Mouse (Mus musculus): ENCODE data around the gene Cd3d. TPM values are rescaled to one million over a fixed set of nuclear protein-coding genes. Genes with fewer than 3 reads are reported as not detected.
"Not testable (repeated sequence)": the region's sequence is repeated elsewhere in the genome, so short reads cannot be mapped to it uniquely, and the experiment has no call there.

Cd3d gene
- polyA plus RNA-seq, 1 experiment from 2014 or later = not detected

DNA sequence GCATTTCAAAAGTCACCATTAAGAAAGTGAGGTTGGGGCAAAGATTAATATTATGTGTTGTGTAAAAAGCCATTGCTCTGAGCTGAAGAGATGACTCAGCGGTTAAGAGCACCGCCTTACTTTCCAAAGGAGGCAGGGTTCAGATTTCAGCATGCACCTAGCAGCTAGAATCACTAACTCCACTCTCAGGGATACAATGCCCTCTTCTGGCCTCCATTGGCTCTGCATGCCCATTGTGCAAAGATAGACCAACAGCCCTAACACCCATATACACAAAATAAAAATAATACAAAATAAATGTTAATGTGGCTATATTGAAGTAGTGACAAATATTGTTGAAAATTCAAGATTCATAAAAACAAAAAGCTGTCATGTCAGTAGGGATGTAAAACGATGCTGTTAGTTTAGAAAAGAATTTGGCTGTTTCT lies 14.8 kb upstream of the Cd3d start:
- ATAC-seq (ENCODE audit: insufficient read depth, low FRiP score, low TSS enrichment) (no peak), DNase-seq (ENCODE audit: low spot score) (peak; percentile 63)
- Histone ChIP-seq H3K4me1 (ENCODE audit: control insufficient read depth, insufficient read depth, low read length) (peaks cover 11% of the 10 kb centered on the region), H3K36me3 (ENCODE audit: control insufficient read depth, insufficient read depth, low read length) (no peaks in the 10 kb centered on the region), H3K4me2 (ENCODE audit: low read depth) (no peak overlapping the region), H3K9ac (ENCODE audit: low read length) (no peak overlapping the region), H3K9me3 (ENCODE audit: control insufficient read depth, low read length) (no peaks in the 10 kb centered on the region), H3K4me3 (ENCODE audit: low read depth, low read length) (no peak overlapping the region), H3K27ac (ENCODE audit: low read depth, low read length) (no peak overlapping the region), H3K27me3 (ENCODE audit: control insufficient read depth, insufficient read depth, low read length) (no peaks in the 10 kb centered on the region)
- WGBS = 27% methylated on average over 3 of the region's 3 CpGs

DNA sequence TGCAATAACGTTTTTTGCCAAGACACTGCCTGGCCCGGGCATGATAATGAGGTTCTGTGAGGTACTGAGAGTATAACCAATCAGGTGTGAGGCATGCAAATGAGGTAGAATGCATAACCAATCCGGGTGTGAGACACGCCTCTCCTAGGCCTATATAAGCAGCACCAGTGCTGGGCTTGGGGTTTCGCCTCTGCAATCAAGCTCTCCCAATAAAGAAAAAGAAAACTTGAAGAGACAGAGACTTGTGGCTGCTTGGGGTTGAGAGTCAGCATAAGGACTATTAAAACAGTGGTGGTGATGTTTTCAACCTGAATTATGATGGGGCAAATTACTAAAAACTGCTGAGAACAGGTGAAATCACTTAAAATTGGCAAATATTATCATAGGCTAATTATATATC lies 13.8 kb upstream of the Cd3d start:
- not testable (repeated sequence) for H3K4me2 ChIP-seq (ENCODE audit: low read depth); DNase-seq (ENCODE audit: low spot score); H3K4me3 ChIP-seq (ENCODE audit: low read depth, low read length); H3K27ac ChIP-seq (ENCODE audit: low read depth, low read length); H3K27me3 ChIP-seq (ENCODE audit: control insufficient read depth, insufficient read depth, low read length); ATAC-seq (ENCODE audit: insufficient read depth, low FRiP score, low TSS enrichment); H3K9me3 ChIP-seq (ENCODE audit: control insufficient read depth, low read length); H3K9ac ChIP-seq (ENCODE audit: low read length); H3K36me3 ChIP-seq (ENCODE audit: control insufficient read depth, insufficient read depth, low read length)
- H3K4me1 ChIP-seq (ENCODE audit: control insufficient read depth, insufficient read depth, low read length) = peaks cover 11% of the 10 kb centered on the region
- WGBS = 91% methylated on average over 5 of the region's 5 CpGs

DNA sequence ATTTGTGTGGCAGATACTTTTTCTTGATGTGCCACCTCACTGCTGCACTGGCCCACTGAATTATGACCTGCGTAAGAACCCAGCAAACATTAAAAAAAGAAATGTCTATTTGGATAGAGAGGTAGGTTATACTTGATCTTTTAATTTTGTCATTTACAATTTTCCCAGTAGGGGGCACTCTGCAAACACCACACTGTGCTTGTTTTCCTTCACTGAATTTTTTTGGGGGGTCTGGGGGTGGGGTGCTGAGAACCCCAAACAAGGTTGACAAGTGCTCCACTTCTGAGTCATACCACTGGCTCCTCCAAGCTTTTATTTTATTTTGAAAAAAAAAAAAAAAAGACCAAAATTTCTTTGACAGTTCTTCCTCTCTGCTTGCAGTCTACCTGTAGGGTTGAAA lies 12.1 kb upstream of the Cd3d start:
- H3K9me3 ChIP-seq (ENCODE audit: control insufficient read depth, low read length) = no peaks in the 10 kb centered on the region
- DNase-seq (ENCODE audit: low spot score) = no peak
- H3K9ac ChIP-seq (ENCODE audit: low read length) = no peak overlapping the region
- no peaks in the 10 kb centered on the region for H3K27me3 ChIP-seq (ENCODE audit: control insufficient read depth, insufficient read depth, low read length)
- H3K36me3 ChIP-seq (ENCODE audit: control insufficient read depth, insufficient read depth, low read length) = no peaks in the 10 kb centered on the region
- 63% methylated on average over 1 of the region's 1 CpGs for WGBS
- H3K4me3 ChIP-seq (ENCODE audit: low read depth, low read length) = no peak overlapping the region
- H3K27ac ChIP-seq (ENCODE audit: low read depth, low read length) = no peak overlapping the region
- ATAC-seq (ENCODE audit: insufficient read depth, low FRiP score, low TSS enrichment) = no peak
- H3K4me1 ChIP-seq (ENCODE audit: control insufficient read depth, insufficient read depth, low read length) = peaks cover 7% of the 10 kb centered on the region
- H3K4me2 ChIP-seq (ENCODE audit: low read depth) = no peak overlapping the region

DNA sequence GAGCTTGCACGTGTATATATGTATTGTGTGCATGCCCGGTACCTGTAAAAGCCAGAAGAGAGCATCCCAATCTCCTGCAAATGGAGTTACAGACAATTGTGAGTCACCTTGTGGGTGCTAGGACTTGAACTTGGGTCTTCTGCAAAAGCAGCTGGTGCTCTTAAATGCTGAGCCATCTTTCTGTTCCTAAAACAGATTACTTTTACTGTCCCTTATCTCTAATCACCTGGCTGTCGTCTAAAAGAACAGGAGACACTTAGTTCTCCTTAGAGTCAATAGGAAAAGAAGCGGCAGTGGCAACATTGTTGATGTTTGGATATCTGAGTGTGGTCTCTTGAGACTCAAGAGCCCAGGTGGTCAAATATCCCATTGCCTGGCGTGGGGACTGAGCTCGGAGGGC lies 3.8 kb upstream of the Cd3d start:
- H3K4me2 ChIP-seq (ENCODE audit: low read depth) = no peak overlapping the region
- H3K27ac ChIP-seq (ENCODE audit: low read depth, low read length) = no peak overlapping the region
- WGBS = 70% methylated on average over 6 of the region's 6 CpGs
- no peak overlapping the region for H3K9ac ChIP-seq (ENCODE audit: low read length)
- no peaks in the 10 kb centered on the region for H3K9me3 ChIP-seq (ENCODE audit: control insufficient read depth, low read length)
- no peak overlapping the region for H3K4me3 ChIP-seq (ENCODE audit: low read depth, low read length)
- H3K36me3 ChIP-seq (ENCODE audit: control insufficient read depth, insufficient read depth, low read length) = no peaks in the 10 kb centered on the region
- H3K4me1 ChIP-seq (ENCODE audit: control insufficient read depth, insufficient read depth, low read length) = no peaks in the 10 kb centered on the region
- no peaks in the 10 kb centered on the region for H3K27me3 ChIP-seq (ENCODE audit: control insufficient read depth, insufficient read depth, low read length)
- ATAC-seq (ENCODE audit: insufficient read depth, low FRiP score, low TSS enrichment) (no peak), DNase-seq (ENCODE audit: low spot score) (no peak)

DNA sequence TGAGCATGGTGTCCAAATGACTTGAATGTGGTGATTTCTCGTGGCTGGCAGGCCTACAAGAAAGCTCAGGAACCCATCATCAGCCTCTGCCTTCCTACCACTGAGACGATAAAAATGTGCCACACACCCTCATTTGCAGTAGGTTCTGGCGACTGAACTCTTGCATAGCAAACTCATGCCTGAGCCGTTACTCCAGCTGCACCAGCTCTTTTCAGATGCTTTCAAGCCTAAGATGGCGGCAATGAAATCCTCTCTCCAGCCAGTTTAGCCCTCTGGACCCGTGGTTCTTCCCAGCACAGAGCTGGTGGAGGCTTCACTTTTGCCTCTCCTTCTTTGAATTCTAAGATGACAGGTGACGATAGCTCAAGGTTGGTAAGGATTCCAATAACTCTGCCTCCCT lies 1.8 kb upstream of the Cd3d start:
- Histone ChIP-seq H3K36me3 (ENCODE audit: control insufficient read depth, insufficient read depth, low read length) (no peaks in the 10 kb centered on the region), H3K27ac (ENCODE audit: low read depth, low read length) (no peak overlapping the region), H3K27me3 (ENCODE audit: control insufficient read depth, insufficient read depth, low read length) (no peaks in the 10 kb centered on the region), H3K9me3 (ENCODE audit: control insufficient read depth, low read length) (no peaks in the 10 kb centered on the region), H3K4me2 (ENCODE audit: low read depth) (no peak overlapping the region), H3K4me3 (ENCODE audit: low read depth, low read length) (no peak overlapping the region), H3K9ac (ENCODE audit: low read length) (no peak overlapping the region), H3K4me1 (ENCODE audit: control insufficient read depth, insufficient read depth, low read length) (no peaks in the 10 kb centered on the region)
- no peak for DNase-seq (ENCODE audit: low spot score)
- 79% methylated on average over 7 of the region's 7 CpGs for WGBS
- ATAC-seq (ENCODE audit: insufficient read depth, low FRiP score, low TSS enrichment) = no peak

DNA sequence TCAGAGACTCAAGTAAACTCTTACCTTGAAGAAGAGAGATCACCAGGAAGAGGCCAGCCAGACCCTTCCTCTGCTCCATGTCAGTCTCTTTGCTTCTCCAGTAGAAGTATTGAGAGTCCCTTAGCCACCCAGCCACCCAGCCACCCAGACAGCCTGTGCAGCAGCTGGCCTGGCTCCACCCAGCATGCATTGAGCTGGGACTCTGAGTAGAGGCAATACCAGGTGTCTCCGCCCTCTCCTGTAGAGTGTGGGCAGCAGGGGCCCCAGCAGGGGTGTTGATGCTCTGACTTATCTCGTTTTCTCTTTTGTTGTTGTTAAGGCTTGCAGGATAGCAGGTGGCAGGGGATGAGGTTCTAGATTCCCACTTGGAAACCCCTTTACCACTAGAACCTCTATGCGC lies 1.3 kb upstream of the Cd3d start, which contains the start of gene Cd3g:
Cd3g (minus strand) TSS at position 190 of the 400 bp plus-strand sequence.
- Histone ChIP-seq H3K9ac (ENCODE audit: low read length) (no peak within 1 kb of the TSS), H3K4me2 (ENCODE audit: low read depth) (no peak within 1 kb of the TSS), H3K27me3 (ENCODE audit: control insufficient read depth, insufficient read depth, low read length) (no peaks in the 10 kb centered on the region), H3K36me3 (ENCODE audit: control insufficient read depth, insufficient read depth, low read length) (no peaks in the 10 kb centered on the region), H3K4me1 (ENCODE audit: control insufficient read depth, insufficient read depth, low read length) (no peaks in the 10 kb centered on the region), H3K4me3 (ENCODE audit: low read depth, low read length) (no peak within 1 kb of the TSS), H3K9me3 (ENCODE audit: control insufficient read depth, low read length) (no peaks in the 10 kb centered on the region), H3K27ac (ENCODE audit: low read depth, low read length) (no peak within 1 kb of the TSS)
- WGBS = 73% methylated on average over 3 of the region's 3 CpGs
- no peak for ATAC-seq (ENCODE audit: insufficient read depth, low FRiP score, low TSS enrichment)
- DNase-seq (ENCODE audit: low spot score) = no peak

DNA sequence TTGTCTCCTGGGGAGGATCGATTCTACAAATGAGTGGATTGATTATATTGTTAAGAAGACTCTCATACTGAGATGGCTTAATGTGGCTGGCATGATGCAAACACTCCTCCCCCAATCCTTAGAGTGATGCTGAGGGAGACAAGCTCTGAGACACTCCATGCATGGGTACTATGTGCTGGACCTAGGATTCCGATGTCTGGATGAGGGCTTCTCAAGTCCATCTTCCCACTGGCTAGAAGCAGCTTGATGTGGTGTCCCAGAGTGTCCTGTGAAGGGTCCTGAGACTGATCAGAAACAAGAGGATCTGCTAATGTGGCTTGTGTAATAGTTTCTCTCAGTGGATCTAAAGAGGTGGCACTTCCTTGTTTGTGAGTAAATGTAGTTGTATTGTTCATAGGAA lies 482 bp upstream of the Cd3d start:
- H3K4me1 ChIP-seq (ENCODE audit: control insufficient read depth, insufficient read depth, low read length) = no peaks in the 10 kb centered on the region
- ATAC-seq (ENCODE audit: insufficient read depth, low FRiP score, low TSS enrichment) (no peak), DNase-seq (ENCODE audit: low spot score) (no peak)
- H3K27ac ChIP-seq (ENCODE audit: low read depth, low read length) = no peak overlapping the region
- H3K9ac ChIP-seq (ENCODE audit: low read length) = no peak overlapping the region
- no peak overlapping the region for H3K4me3 ChIP-seq (ENCODE audit: low read depth, low read length)
- no peaks in the 10 kb centered on the region for H3K9me3 ChIP-seq (ENCODE audit: control insufficient read depth, low read length)
- WGBS = 79% methylated on average over 2 of the region's 2 CpGs
- H3K4me2 ChIP-seq (ENCODE audit: low read depth) = no peak overlapping the region
- no peaks in the 10 kb centered on the region for H3K36me3 ChIP-seq (ENCODE audit: control insufficient read depth, insufficient read depth, low read length)
- H3K27me3 ChIP-seq (ENCODE audit: control insufficient read depth, insufficient read depth, low read length) = no peaks in the 10 kb centered on the region

DNA sequence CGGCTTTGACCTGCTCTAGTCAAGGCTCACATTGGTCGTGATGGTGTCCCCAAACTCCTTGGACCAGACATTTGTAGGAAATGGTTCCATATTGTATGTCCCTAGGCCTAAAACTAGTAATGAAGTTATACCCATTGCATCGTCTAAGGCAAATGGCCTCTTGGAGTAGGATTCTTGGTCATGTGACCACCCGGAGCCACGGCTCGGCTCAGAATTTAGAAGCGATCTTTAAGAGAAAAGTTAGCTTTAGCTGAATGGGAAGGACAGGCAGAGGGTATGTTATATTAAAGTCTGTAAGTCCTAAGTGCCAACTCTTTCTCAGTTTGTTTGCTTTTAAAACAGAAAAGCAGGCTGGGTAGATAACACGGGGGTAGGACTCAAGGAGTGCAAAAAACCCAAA lies 495 bp downstream of the Cd3d start:
- Histone ChIP-seq H3K9ac (ENCODE audit: low read length) (no peak overlapping the region), H3K27ac (ENCODE audit: low read depth, low read length) (no peak overlapping the region), H3K27me3 (ENCODE audit: control insufficient read depth, insufficient read depth, low read length) (no peaks in the 10 kb centered on the region), H3K4me3 (ENCODE audit: low read depth, low read length) (no peak overlapping the region), H3K36me3 (ENCODE audit: control insufficient read depth, insufficient read depth, low read length) (no peaks in the 10 kb centered on the region), H3K9me3 (ENCODE audit: control insufficient read depth, low read length) (no peaks in the 10 kb centered on the region), H3K4me2 (ENCODE audit: low read depth) (no peak overlapping the region), H3K4me1 (ENCODE audit: control insufficient read depth, insufficient read depth, low read length) (no peaks in the 10 kb centered on the region)
- WGBS = 93% methylated on average over 8 of the region's 8 CpGs
- no peak for ATAC-seq (ENCODE audit: insufficient read depth, low FRiP score, low TSS enrichment)
- no peak for DNase-seq (ENCODE audit: low spot score)

DNA sequence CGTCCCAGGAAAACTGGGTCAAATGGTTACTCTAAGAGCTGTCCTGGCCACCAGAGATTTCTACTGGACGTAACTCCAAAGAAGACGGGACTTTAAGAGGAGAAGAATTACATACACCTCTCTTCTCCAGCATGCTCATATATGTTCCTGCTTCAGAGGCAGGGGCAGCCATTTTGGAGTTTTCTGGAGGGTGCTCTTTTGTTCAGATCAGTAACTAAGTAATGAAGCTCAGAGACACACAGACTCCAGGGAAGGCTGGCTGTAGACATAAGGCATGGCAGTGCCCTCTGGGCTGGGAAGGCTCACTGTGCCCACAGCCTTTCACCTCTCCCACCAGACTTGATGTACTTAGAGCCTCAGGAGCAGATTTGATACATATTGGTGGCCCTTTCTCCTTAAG lies 945 bp downstream of the Cd3d start:
- no peak overlapping the region for H3K4me3 ChIP-seq (ENCODE audit: low read depth, low read length)
- no peak overlapping the region for H3K9ac ChIP-seq (ENCODE audit: low read length)
- WGBS = 81% methylated on average over 3 of the region's 3 CpGs
- no peaks in the 10 kb centered on the region for H3K36me3 ChIP-seq (ENCODE audit: control insufficient read depth, insufficient read depth, low read length)
- no peak overlapping the region for H3K27ac ChIP-seq (ENCODE audit: low read depth, low read length)
- no peaks in the 10 kb centered on the region for H3K27me3 ChIP-seq (ENCODE audit: control insufficient read depth, insufficient read depth, low read length)
- ATAC-seq (ENCODE audit: insufficient read depth, low FRiP score, low TSS enrichment) (no peak), DNase-seq (ENCODE audit: low spot score) (no peak)
- H3K9me3 ChIP-seq (ENCODE audit: control insufficient read depth, low read length) = no peaks in the 10 kb centered on the region
- no peaks in the 10 kb centered on the region for H3K4me1 ChIP-seq (ENCODE audit: control insufficient read depth, insufficient read depth, low read length)
- no peak overlapping the region for H3K4me2 ChIP-seq (ENCODE audit: low read depth)

Measured in neural tube, embryonic 11.5 days (tissue).